Mouse (Mus musculus): Measurements from ENCODE around the gene Smyd4.

The Smyd4 gene

DNA sequence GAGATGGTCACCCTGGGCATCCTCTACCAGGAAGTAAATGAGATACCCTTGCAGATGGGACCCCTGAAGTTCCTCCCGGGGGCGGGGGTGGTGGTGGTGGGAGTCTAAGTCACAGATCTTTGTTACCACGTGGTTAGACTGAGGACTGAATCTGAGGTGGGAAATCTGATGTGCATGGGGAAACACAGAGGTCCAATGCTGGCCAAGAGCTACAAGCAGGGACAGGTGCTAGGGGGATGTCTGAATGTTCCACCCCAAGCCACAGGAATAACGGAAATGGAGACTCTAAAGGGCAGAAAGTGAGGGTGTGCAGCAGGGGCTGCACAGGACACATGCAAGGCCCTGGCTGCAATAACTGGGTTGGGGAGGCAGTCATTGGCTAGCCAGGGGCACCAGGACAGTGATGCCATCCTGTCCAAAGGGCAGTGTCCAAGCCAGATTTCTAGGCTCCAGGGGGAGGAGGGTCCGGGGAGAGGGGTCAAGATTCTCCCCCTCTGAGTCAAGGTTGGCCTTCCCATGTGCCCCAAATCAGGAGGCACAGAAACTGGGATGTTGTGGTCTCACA, 72.7 kb downstream of the Smyd4 start:
- no peak for DNase-seq (ENCODE audit: low spot score)

DNA sequence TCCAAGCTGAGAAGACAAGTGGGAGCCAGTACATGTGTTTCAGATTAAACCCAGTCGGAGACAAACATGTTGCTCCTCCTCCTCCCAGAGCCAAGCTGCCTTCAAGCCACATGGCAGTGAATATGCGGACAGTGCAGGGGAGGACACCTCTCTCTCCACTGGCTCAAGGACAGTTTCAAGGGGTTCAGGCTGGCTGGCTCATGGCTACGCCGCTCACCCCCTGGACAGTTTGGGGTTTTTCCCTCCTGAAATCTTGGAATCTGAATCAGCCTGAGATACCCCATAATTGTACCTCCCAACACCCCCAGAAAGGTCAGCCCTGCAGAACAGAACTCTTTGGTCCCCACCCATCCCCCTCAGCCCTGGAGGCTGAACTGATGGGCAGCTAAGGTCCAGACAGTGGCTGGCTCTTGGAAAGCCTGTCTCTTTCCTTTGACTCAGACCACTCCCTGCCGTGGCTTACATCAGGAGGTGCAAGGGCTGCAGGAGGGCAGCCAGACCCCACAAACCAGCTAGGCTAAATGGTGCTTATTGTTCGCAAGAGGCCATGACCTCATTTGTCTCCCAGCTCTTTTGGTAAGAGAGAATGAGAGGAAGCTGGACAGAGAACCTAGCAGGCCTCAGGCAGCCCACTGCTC, 73.3 kb downstream of the Smyd4 start:
- peak; percentile 58 for DNase-seq (ENCODE audit: low spot score)

DNA sequence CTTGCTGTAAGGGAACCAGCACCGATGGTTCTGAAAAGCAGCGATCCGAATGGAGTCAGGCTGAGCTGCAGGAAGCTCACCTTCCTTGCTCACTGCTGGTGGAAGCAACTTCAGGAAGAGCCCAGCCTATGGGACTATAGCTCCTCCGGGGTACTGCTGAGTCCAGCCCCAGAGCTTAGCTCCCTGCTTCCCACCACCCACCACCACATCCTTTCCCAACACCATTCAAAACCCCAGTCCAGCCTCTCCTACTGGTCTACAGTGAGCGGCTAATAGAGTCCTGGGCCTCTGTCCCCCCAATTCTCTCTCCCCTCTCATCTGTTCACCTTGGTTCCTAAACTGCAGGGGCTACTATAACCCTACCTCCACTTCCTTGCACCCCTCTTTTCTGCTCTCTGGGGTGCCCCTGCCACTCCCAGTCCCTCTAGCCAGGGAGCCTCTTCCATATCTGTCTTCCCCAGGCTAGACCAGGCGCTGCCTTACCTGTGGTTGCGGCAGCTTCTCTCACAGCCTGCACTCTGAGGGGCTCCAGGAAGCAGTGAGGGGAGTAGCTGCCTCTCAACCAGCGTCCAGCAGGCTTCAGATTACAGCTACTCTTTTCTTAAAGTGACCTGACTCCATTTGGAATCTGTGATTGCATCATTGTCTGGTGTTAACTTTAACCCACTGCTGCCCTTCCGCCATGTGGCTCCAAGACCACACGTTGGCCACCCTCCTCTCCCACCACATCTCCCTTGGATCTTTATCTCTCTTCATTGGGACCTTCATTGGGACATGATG, 74.0 kb downstream of the Smyd4 start, which contains the start of gene Serpinf1:
Gene Serpinf1, minus strand, starts transcription at position 689 of the 780 bp plus-strand sequence.
- DNase-seq (ENCODE audit: low spot score) = no peak

DNA sequence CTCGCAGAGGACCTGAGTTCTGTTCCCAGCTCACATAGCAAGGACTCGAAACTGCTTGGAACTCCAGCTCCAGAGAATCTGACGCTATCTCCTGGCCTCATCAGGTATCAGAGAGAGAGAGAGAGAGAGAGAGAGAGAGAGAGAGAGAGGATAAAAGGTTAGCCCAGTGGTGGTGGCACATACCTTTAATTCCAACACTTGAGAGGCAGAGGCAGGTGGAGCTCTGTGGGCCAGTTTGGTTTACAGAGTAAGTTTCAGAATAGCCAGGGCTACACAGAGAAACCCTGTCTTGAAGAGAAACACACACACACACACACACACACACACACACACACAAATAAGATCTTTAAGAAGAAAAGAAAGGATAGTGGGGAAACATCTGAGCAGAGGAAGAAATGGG, 74.9 kb downstream of the Smyd4 start:
- DNase-seq (ENCODE audit: low spot score) = no peak

DNA sequence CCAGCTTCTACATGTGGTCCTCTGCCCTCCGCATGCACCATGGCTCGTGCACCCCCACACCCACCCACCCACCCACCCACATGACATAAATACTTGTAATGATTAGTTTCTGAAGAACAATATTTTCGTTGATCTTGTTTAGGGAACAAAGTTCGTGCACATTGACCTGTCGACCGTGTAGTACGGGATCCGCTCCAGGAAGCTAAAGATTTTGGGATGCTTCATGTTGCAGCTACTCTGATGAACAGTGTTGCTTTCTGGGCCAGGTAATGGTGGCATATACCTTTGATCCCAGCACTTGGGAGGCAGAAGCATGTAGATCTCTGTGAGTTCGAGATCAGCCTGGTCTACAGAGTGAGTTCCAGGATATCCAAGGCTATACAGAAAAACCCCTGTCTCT, 75.8 kb downstream of the Smyd4 start:
- no peak for DNase-seq (ENCODE audit: low spot score)

DNA sequence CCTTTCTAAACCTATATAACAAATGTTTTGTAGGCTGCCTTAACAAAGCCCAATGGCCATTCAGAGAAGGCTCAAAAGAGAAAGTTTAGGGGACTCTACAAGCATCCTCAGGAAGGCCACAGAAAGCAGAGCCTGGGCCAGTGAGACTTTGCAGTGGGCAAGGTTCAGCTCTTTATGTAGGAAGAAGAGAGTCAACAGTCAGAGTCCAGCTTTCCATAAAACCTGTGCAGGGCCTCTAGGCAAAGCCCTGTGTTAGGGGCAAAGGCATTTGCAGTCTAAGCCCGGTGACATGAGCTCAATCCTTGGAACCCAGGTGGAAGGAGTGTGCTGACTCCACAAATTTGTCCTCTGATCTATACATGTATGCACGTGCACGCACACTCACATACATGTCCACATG, 76.2 kb downstream of the Smyd4 start:
- DNase-seq (ENCODE audit: low spot score) = no peak

DNA sequence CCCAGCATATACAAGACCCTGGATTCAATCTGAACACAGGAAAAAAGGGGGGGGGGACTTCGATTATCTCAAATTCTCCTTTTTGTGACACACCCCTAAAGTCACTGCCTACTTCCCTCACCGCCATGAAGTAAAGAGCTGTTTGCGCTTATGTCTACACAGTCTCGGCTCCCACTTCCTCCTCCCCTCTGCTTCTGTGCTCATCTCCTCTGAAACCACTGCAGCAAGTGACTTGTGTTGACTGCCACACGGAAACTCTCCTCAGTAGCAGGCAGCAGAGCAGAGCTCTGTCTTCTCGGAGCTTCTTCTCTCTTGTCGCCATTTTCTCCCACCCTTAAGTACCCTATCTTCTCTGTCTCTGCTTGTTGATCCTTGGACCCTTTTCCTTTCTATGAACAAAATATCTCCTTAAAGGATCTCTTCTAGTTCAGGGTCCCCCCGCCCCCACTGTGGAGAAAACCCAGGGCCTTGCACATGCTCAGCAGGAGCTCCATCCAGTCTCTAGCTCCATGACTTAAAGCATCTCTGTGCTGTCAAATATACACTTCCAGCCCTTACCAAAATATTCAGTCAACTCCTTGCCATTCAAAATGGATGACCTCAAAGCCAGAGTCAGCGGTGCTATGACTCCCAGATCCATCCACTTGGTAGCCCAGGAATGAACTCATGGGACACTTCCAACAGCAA, 80.9 kb downstream of the Smyd4 start:
- DNase-seq (ENCODE audit: low spot score) = no peak

DNA sequence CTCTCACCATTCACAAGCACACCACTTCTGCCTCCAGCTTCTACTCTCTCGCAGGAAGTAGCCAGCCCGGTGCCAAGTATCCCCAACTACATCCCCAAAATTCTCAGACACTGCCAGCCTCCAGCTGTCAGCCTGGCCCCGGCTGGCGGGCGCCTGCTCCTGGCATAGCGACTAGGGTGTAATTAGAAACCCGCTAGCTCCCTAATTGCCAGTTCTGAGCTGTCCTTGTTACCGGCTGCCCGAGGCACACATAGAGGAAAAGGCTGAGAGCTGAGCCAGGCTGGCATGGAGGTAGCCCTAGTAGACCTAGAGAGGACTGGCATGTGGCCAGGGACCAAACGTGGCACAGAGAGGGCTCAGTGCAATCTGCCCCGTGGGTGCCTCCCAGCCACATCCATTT, 83.1 kb downstream of the Smyd4 start:
- DNase-seq (ENCODE audit: low spot score) = no peak

DNA sequence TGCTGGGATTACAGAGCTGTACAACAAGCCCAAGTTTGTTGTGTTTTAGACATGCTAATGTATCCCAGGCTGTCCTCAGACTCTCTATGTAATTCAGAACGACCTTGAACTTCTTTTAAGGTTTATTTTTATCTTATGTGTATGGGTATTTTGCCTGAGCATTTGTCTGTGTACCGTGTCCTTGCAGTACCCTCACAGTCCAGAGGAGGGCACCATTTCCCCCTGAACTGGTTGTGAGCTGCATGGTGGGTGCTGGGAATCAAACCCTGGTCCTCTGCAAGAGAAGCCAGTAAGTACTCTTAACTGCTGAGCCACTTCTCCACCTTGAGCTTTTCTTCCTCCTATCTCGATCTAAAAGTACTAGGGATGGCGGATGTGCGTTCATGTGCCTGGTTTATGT, 85.9 kb downstream of the Smyd4 start:
- no peak for DNase-seq (ENCODE audit: low spot score)

DNA sequence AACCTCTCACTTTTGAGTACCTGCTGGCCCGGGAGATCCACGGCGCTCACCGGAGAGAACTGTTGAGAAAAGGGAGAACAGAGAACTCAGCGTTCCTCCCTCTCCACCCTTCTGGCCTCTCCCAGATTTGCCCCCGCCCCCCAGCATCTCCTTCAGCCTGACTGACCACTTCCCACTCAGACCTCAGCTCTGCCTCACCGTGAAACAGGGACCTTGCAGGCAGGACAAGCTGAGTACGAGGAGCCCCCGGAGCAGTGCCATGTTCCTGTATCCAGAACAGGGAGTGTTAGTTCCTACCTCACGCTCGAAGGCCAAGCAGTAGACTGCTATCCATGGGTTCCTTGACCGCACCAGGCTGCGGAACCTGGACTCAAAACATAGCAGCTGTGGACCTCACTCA, 90.0 kb downstream of the Smyd4 start:
- peak; percentile 71 for DNase-seq (ENCODE audit: low spot score)

DNA sequence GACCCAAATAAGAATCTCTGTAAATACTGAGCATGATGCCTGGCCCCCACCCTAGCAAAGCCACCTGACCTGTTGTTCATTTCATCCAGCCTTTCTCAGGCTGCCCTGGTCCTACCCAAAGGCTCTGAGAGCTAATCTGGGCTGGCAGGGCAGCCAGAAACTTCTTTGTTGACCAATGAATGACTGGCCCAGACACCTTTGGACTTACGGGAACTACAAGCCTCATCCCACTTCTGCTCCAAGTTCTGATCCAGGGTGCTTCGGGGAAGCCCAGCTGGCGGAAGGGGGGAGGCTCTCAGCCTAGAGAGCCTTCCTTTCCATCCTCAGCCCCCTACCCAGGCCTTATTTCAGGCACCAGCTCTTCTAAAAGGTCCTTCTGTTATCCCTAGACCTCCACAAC, 90.6 kb downstream of the Smyd4 start:
- DNase-seq (ENCODE audit: low spot score) = no peak

DNA sequence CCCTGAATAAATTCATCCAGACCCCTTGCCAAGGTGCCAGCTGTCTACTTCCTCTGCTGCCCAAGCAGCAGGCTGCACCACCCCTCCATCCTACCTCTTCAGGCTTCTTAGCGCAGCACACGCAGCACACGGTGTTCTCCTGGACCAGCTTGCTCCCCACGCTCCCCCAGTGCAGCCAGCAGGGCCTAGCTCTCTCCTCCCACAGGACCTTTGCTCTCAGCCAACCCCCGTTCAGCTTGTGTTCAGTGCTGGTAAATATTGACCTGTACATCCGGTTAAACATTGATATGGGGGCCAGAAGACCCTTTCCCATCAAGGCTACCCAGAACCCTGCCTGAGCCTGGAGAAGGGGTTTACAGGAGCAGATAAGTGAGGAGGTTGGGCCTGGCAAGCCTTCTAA, 91.1 kb downstream of the Smyd4 start, which contains the start of gene Serpinf2:
Gene Serpinf2, minus strand, starts transcription at position 229 of the 400 bp plus-strand sequence.
- no peak for DNase-seq (ENCODE audit: low spot score)

DNA sequence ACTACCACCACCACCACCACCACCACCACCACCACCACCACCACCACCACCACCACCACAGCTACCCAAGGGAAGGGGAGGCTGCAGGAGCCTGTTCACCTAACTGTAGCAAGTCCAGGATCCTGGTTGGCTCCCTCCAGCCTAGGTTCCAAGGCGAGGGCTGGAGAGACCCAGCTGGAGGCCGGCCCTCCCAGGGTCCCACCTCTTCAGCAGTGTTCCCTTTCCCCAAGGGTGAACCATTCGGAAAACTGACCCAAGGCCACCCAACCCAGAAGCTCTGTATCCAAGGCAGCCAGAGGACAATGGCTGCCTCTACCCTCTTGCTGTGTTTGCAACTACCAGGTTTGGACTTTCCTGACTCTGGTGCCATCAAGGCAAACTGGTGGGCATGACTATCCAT, 91.7 kb downstream of the Smyd4 start:
- no peak for DNase-seq (ENCODE audit: low spot score)

DNA sequence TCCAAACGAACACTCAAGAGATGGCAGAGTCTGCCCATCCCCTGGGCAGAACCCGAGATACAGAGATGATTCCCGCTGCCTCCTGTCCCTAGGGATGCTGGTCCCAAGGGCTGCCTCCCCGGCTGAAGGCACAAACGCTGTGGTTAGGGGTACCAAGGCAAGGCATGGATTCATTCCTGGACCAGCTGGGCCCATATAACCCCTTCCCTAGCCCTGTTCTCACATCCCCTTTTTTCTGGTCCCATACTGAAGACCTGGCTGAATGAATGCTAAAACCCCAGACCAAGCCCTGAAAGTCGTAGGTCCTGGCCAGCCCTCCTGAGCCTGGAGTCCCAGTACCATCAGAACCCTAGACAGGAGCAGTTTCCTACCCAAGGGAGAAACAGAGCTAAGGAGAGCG, 92.8 kb downstream of the Smyd4 start:
- no peak for DNase-seq (ENCODE audit: low spot score)

DNA sequence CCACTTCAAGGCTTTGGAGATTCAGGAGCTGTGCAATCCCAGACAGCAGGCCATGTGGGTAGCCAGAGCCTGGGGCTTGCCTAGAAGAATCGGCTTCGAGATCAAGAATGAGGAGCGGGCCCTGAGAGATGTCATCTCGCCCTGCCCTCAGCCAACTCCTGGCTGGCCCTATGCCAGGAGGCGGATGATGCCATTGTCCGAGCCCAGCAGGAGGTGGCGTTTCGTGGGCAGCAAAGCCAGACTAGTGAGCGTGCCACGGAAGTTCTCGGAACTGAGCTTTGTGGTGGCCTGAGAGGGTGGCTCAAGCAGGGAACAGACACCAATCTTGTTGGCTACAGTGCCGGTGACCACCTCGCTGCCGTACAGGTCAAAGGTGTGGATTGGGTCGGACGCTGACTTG, 93.4 kb downstream of the Smyd4 start:
- no peak for DNase-seq (ENCODE audit: low spot score)

DNA sequence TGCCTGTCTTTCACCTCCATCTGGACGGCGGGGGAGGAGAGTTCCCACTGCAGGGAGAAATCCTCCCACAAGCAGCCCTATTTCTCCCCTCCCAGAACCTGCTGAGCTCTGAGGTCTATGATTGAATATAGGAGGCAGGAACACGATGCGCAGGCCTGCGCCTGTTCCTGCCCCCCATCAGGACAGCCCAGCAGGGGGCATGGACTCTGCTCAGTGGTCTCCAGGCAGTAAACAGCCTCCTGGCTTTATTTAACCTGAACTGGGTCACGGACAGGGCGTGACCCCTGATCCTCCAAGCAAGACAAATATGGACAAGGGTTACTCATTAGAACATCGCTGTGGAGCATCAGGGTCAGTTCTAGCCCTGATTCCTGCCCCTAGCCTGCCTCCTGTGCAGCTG, 95.5 kb downstream of the Smyd4 start:
- DNase-seq (ENCODE audit: low spot score) = no peak

DNA sequence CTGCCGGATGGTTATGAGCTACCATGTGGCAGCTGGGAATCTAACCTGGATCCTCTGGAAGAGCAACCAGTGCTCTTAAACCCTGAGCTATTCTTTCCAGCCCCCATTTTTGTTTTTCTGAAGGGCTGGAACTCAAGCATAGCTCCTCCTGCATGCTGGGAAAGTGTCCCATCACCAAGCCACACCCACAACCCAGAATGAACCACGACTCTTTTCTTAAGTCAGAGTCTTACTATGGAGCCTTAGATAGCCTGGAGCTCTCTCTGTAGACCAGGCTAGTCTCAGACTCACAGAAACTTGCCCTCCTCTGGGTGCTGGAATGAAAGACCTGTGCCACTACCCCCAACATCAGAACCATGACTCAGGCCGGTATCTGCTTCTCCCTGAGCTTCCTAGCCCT, 100.3 kb downstream of the Smyd4 start:
- DNase-seq (ENCODE audit: low spot score) = no peak

DNA sequence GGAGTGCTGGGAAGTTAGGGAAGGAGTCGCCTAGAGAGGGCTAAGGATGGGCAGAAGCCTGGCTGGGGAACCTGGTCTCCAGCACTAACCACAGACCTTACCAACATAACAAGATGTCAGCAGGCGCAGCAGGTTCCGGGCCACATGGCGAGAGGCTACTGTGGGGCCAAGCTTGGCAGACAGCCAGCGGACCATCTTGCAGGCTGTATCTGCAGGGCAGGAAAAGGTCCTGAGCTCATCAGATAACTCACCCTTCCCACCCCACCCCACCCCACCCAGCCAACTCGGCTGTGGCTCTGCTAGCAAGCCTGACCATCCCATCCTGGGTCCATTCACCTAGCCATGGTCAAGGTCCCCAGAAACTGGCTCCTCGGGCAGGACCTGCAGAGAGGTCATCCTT, 101.5 kb downstream of the Smyd4 start:
- DNase-seq (ENCODE audit: low spot score) = no peak

DNA sequence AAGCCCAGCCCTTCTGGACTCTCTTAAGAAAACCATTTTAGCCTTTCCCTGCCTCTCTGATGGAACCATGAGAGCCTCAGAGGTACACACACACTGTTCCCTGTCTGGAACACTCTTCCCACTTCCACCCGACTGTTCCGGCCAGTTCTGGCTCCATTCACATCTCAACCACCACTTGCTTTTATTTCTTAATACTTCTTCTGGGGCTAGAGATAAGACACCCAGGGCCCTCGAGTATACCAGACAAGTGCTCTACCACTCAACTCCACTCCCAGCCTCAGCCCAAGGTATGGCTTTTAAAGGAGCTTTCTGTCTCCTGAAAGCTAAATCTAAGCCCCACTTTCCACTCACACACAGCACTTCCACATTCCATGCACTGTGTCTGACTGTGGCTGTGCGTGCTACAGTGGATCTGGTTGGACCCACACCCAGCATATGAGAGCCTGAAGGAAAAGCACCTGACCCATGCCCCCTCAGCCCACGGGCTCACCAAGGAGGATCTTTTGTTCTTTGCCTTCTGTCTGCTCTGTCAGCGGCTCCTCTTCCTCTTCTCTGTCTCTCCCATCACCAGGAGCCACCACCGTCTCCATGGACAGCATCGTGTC, 102.2 kb downstream of the Smyd4 start:
- no peak for DNase-seq (ENCODE audit: low spot score)

DNA sequence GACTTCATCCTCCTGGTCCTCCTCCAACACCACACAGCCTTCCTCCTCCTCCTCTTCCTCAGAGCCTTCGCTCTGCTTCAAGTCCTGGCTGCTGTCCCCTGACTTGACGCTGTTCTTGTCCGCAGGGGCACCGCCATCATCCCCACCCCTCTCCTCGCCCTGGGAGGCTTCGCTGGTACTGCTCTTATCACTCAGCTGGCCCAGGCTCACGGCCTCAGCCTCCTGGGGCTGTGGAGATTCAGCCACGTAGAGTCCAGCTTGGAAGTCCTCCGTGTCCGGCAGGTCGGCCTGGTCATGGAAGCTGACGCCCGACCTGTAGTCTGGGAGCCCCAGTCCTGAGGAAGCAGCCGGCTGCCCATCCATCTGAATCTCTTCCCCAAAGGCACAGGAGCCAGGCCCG, 102.7 kb downstream of the Smyd4 start:
- DNase-seq (ENCODE audit: low spot score) = no peak

DNA sequence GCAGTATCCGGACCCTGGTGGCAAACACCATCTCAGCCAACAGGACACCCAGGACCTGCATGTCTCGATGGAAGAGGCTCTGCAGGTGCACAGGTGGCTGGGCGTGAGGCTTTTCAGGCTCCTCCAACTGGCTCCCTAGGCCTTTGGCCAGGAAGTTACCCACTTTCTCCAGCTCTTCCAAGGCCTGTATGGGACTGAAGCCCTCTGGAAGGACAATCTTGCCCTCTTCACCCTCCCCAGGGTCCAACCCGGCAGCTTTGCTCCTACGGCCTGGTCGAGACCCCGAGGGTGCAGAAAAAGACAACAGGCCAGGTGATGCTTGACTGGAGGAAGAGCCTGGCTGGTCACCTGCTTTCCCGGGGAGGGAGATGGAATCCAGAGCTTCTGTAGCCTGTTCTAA, 103.8 kb downstream of the Smyd4 start:
- no peak for DNase-seq (ENCODE audit: low spot score)

DNA sequence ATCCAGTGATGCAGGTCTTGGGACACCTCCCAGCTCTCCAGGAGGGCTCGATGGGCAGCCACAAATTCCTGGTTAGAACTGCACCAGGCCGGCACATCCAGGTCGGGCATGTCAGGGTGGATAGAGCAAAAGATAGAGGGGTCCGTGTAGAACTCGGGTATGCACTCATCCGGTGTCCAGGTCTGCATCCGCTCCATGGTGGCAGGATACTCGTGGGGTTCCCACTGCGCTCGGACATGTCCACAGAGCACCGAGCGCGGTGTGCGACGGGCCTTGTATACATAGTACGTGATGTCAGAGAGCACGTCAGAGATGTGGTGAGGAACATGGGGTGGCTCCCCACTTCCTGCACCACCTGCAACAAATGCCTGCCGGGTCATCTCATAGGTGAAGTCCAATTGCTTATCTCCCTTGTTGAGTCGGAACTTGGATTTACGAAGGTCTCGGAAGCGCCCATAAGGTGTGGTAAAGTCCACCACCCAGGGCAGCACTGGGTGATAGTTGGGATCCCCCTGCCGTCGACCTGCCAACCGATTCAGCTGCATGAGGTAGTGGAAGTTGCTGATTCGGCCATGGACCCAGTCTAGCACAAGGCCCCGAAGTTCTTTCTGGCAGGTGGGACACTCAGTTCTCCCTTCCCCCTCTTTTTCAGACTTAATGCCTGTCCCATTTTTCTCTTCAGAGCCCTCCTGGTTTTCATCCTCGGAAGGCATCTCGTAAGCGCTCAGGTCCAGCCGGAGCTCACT, 104.8 kb downstream of the Smyd4 start:
- DNase-seq (ENCODE audit: low spot score) = no peak
